Mouse (Mus musculus): Measurements from ENCODE around the gene Tifa.

Tifa gene

GRCm38 (mm10) chr3:127788919-127789318 lies 686 bp upstream of the Tifa start:
- DNase-seq: no peak

GRCm38 (mm10) chr3:127790234-127791055 lies 840 bp downstream of the Tifa start:
- peak; percentile 22 for DNase-seq

- no peak for DNase-seq
Observed at GRCm38 (mm10) chr3:127791056-127791483, 1.5 kb downstream of the Tifa start.

GRCm38 (mm10) chr3:127791595-127792561 lies 2.3 kb downstream of the Tifa start:
- no peak for DNase-seq

- no peak for DNase-seq
Observed at GRCm38 (mm10) chr3:127793022-127793421, 3.4 kb downstream of the Tifa start.

- no peak for DNase-seq
Observed at GRCm38 (mm10) chr3:127795762-127796161, 6.2 kb downstream of the Tifa start.

GRCm38 (mm10) chr3:127796271-127796670 lies 6.7 kb downstream of the Tifa start:
- DNase-seq: no peak

- DNase-seq: no peak
Observed at GRCm38 (mm10) chr3:127801162-127801561, 11.6 kb downstream of the Tifa start.

GRCm38 (mm10) chr3:127802814-127803213 lies 13.2 kb downstream of the Tifa start:
- DNase-seq: no peak

- no peak for DNase-seq
Observed at GRCm38 (mm10) chr3:127804439-127804838, 14.8 kb downstream of the Tifa start.

- DNase-seq: no peak
Observed at GRCm38 (mm10) chr3:127805071-127805470, 15.5 kb downstream of the Tifa start.

GRCm38 (mm10) chr3:127805991-127806390 lies 16.4 kb downstream of the Tifa start:
- DNase-seq: no peak

GRCm38 (mm10) chr3:127807846-127808245 lies 18.2 kb downstream of the Tifa start:
- DNase-seq: no peak

- no peak for DNase-seq
Observed at GRCm38 (mm10) chr3:127809103-127809502, 19.5 kb downstream of the Tifa start.

GRCm38 (mm10) chr3:127817120-127817683 lies 27.6 kb downstream of the Tifa start:
- no peak for DNase-seq

GRCm38 (mm10) chr3:127818694-127819663 lies 29.4 kb downstream of the Tifa start:
- DNase-seq: no peak

GRCm38 (mm10) chr3:127820400-127820799 lies 30.8 kb downstream of the Tifa start:
- no peak for DNase-seq

GRCm38 (mm10) chr3:127821209-127821608 lies 31.6 kb downstream of the Tifa start:
- DNase-seq: no peak

GRCm38 (mm10) chr3:127823886-127824863 lies 34.6 kb downstream of the Tifa start:
- DNase-seq: no peak

- no peak for DNase-seq
Observed at GRCm38 (mm10) chr3:127826503-127826902, 36.9 kb downstream of the Tifa start.

- no peak for DNase-seq
Observed at GRCm38 (mm10) chr3:127827123-127827522, 37.5 kb downstream of the Tifa start.

Data from right cerebral cortex, postnatal 14 days (tissue).